Mouse (Mus musculus) CH12F3 (cell line): Measurements from ENCODE around the gene Cnnm3.

Experiments used
- in situ Hi-C: fragments of 300-500 bp; cut with MboI; formaldehyde crosslinking; loops from 2 replicates; pipeline ENCODE4 v1.14.3; 2020; ENCODE audit warnings: low sequenced_read_pairs

Gene Cnnm3

GRCm38 (mm10) chr1:36511289-36512021 lies at the start of gene Cnnm3:
Cnnm3 (plus strand) TSS chr1:36511867.
- in situ Hi-C loops = no loop called here

- in situ Hi-C loops = no loop called here
Observed at GRCm38 (mm10) chr1:36465641-36466160, 46.0 kb upstream of the Cnnm3 start.

DNA sequence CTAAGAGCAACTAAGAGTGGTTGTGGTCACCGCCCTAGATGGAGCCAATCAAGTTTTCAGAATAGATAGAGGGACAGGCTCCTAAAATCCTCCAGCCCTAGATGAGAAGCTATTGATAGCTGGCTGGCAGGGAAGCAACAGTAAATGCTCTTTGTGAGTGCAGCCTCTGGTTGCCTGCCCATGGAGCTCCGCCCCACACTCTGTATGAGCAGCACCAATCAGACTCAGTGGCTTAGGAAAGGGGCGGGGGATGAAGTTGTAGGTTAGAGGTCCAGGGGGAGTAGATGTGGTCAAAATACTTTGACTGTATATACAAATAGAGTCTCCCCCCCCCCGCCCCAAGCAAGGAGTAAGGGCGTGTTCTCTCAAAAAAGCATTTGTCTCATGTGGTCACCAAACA lies 44.2 kb upstream of the Cnnm3 start:
- in situ Hi-C loops = no loop called here

DNA sequence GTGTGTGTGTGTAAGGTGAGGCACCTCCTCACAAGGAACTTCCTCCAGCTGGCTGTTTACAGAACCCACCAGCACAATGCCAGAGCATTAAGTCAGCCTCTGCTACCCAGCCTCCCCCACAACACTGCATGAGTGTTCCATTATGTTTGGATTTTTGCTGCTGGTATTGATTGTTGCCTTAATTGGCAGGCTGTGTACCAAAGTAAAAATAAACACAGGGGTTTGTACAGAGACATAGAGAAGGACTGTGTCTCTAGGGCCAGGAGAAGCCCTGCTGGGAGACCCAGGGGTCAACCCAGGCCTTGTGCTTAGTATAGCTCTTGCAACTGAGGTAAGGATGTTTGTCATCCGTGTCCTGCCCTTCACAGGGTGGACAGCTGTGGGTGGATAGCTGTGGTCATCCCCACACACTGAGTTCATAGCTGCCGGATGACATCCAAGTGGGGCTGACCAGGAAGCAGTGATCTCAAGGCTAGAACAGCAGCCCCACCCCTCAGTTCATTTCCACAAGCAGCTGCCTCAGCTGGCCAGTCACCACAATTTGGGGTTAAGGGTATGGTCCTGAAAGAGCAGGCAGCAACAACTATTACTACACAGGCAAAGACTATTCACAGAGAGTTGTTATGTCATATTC lies 41.7 kb upstream of the Cnnm3 start:
- in situ Hi-C loops = no loop called here

GRCm38 (mm10) chr1:36471181-36472105 lies 40.2 kb upstream of the Cnnm3 start, which contains the start of gene Cnnm4:
Cnnm4 (plus strand) TSS chr1:36471620.
- in situ Hi-C loops = no loop called here

DNA sequence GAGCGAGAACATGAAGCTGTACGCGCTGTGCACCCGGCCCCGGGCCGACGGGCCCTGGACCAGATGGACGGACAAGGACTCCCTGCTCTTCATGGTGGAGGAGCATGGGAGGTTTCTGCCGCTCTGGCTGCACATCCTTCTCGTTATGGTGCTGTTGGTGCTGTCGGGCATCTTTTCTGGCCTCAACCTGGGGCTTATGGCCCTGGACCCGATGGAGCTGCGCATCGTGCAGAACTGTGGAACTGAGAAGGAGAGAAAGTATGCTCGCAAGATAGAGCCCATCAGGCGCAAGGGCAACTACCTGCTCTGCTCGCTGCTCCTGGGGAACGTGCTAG lies 39.6 kb upstream of the Cnnm3 start:
- in situ Hi-C loops = no loop called here

GRCm38 (mm10) chr1:36473211-36473780 lies 38.4 kb upstream of the Cnnm3 start:
- in situ Hi-C loops = no loop called here

DNA sequence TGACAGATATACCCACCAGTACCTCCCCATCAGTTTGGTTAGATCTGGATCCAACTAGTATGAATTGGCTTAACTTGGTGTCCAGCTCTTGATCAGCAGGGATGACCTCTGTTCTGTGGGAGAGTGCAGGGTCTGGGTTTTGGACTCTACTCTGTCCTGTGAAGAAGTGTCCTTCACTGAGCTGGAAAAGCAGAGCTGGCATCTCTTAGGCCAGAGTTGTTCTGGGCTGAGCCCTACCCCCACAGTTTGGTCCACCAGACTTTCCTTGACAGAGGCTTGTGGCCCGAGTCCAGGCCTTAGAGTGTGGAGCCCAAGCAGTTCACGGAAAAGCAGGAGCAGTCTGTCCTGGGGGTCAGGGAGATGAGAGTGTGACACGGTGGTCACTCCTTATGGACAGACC lies 37.0 kb upstream of the Cnnm3 start:
- in situ Hi-C loops = no loop called here

DNA sequence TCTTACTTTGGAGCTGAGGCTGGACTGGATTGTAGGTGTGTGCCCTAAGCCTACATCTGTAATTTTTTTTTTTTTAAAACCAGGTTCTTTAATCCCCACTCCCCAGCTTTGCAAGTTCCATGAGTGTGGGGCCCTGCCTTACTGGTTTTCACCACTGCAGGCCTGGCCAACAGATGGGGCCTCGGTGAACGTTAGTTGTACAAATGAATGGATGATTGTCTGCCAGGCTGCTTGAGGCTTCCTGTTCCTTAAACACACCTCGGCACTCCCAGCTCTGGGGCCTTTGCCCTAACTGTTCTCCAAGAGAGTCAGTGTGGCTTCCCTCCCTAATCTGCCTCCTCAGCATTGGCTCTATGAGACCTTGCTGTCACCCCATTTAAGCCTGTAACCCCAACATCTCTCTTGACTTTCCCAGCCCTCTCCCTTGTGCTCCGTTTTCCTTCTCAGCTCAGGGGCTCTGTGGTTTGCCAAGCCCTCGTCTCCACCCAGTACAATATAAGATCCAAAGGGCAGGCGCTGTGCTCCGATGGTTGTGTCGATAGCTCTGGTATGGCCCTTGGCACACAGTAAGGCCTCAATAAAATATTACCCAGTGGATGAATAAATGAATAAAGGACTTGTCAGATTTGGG lies 36.1 kb upstream of the Cnnm3 start:
- in situ Hi-C loops = no loop called here

DNA sequence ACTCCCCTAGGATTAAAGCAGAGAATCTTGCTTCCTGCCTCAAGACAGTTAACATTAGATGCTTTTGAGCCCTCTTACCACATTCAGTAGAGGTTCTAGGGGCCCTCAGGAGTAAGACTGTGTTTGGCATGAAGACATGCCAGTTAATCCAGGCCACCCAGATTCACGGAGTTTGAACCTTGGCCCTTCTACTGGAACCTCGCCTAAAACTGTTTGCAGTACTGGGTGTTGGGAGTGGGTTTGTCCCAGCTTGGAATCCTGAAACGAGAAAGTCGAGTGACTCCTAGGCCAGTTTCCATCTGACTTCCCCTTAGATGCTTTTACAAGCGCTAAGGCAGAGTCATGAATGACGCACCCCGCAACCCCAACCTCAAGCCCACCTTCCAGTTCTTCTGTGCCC lies 35.2 kb upstream of the Cnnm3 start:
- in situ Hi-C loops = no loop called here

GRCm38 (mm10) chr1:36478343-36478795 lies 33.3 kb upstream of the Cnnm3 start:
- in situ Hi-C loops = no loop called here

GRCm38 (mm10) chr1:36479903-36480899 lies 31.5 kb upstream of the Cnnm3 start:
- in situ Hi-C loops = no loop called here

DNA sequence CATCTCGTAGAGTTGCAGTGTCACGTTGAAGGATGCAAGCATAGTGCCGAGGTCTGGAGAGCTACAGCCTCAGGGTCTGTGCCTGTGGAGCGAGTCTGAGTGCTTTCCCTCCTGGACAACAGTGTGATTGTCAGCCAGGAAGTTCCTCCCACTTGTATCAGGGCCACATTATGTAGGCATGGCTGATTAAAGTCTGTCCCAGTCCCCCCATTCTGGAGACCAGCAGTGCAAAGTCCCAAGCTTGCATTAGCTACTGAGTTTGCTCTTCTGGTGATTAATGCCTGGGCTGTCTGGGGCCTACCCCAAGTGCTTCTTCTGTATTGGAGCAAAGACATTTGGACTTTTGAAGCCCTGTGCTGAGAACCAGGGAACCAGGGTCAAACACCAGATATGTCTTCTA lies 27.8 kb upstream of the Cnnm3 start:
- in situ Hi-C loops = no loop called here

DNA sequence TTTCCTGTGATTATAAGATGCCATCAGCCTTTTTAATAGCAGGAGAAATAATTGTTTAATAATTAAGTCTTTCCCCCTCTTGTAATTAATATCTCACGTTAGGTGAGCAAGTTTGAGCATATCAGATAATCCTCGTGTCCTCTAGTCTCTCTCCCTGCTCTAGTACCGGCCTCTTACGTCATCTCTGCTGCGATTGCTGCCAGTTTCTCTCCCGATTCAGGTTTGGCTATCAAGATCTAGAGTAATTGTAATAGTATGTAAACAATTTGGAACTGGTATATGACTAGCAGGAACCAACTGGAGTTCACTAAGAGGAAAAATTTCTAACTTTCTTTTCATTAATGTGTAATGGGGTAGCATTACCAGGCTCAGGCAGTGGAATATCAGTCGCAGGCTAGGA lies 26.6 kb upstream of the Cnnm3 start:
- in situ Hi-C loops = no loop called here

DNA sequence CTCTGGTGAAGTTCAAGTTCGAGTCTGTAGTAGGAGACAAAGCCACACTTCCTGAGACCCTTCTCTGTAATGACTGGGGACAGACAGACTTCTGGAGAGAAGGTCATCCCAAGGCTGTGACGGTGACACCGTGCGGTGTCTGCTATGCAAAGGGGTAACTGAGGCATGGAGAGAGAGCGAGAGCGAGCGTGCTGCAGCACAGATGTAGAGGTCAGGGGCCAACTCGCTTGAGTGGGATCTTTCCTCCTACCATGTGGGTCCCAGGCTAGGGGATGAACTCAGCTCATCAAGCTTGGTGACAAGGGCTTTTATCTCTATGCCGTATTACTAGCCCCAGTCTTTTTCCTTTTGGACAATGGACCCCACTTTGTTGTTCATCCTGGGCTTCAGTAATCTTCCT lies 24.6 kb upstream of the Cnnm3 start:
- in situ Hi-C loops = no loop called here

- in situ Hi-C loops = no loop called here
Observed at GRCm38 (mm10) chr1:36489661-36490060, 22.0 kb upstream of the Cnnm3 start.

- in situ Hi-C loops = no loop called here
Observed at GRCm38 (mm10) chr1:36492416-36493139, 19.1 kb upstream of the Cnnm3 start.

GRCm38 (mm10) chr1:36493299-36493698 lies 18.4 kb upstream of the Cnnm3 start:
- in situ Hi-C loops = no loop called here

DNA sequence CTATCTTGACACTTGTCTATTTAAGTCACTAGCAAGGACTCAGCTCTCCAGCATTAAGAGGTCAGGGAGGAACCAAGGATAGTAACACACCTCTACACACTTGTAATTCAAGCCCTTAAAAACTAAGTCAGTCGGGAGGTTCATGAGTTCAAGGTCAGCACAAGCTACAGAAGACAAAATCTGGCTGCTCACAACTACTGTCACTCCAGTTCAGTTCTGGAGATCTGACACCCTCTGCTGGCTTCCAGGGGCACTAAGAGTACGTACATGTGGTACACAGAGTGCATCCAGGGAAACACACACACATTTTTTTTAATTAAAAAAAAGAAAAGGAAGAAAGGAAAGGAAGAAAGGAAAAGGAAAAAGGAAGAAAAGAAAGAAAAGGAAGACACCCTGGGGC lies 14.9 kb upstream of the Cnnm3 start:
- in situ Hi-C loops = no loop called here
